Mouse (Mus musculus) A20 (cell line): ENCODE results near the gene Lrrc25.

Experiments used
- DNase-seq: peaks from one replicate; pipeline ENCODE4 v3.0.0-alpha.2; 2011; ENCODE audit warnings: low read depth, low spot score

The Lrrc25 gene

GRCm38 (mm10) chr8:70599507-70600290 lies 16.3 kb upstream of the Lrrc25 start:
- no peak for DNase-seq

- no peak for DNase-seq
Measured at GRCm38 (mm10) chr8:70600473-70601270, 15.3 kb upstream of the Lrrc25 start.

DNA sequence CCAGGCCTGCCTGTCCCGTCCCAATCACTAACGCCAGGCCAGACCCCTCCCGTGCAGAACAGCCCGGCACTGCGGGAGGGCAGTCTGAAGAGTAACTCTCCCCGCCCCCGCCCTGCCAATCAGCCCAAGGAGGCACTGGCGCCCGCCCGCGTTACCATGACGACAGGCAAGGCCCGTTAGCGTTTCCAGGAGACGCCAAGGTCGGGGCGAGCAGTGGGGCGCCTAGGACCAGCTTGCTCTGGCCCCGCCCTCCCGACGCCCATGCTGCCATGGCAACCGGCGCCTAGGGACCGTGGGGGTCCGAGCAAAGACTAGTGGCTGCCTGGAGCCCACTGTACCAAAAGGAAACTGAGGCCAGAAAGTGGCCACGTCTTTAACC lies 14.7 kb upstream of the Lrrc25 start:
- peak; percentile 78 for DNase-seq

- no peak for DNase-seq
Measured at GRCm38 (mm10) chr8:70602139-70602811, 13.7 kb upstream of the Lrrc25 start.

GRCm38 (mm10) chr8:70604558-70604957 lies 11.4 kb upstream of the Lrrc25 start:
- no peak for DNase-seq

GRCm38 (mm10) chr8:70605871-70606779 lies 9.8 kb upstream of the Lrrc25 start:
- no peak for DNase-seq

DNA sequence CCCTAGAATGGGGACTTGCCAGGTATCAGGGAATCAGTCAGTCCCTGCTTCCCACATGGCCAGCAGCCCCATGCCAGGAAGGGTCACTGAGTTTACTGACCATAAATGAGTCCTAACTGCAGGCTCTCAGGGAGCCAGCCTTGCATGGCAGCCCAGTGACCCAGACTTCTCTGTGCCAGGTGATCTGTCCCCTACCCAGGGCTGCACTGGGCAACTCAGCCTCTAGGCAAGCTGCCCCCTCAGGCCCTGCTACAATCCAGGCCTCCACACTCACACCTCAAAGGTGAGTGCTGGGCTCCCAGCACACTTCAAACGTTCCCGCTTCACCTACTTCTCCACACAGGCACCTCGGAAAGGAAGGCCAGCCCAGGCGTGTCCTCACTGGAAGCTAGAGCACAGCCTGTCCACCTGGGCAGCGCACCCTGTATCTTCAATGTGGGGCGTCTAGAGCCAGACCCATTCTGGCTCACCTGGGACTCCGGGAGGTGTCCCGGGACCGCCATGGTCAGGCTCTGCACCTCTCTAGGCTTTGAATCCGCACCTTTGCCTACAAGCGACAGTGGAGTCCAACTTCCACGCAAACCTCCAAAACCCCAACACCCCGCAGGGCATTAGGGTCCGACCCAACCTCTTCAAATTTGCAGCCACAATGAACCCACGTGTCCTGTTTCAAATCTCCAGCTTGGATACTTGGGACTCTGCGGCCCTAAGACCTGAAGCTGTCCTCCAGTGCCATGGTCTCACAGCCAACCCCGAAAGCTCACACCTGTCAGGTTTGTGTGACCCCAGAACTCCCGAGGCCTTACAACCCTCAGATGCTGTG lies 9.0 kb upstream of the Lrrc25 start:
- no peak for DNase-seq

GRCm38 (mm10) chr8:70607603-70607897 lies 8.4 kb upstream of the Lrrc25 start:
- peak; percentile 41 for DNase-seq

DNA sequence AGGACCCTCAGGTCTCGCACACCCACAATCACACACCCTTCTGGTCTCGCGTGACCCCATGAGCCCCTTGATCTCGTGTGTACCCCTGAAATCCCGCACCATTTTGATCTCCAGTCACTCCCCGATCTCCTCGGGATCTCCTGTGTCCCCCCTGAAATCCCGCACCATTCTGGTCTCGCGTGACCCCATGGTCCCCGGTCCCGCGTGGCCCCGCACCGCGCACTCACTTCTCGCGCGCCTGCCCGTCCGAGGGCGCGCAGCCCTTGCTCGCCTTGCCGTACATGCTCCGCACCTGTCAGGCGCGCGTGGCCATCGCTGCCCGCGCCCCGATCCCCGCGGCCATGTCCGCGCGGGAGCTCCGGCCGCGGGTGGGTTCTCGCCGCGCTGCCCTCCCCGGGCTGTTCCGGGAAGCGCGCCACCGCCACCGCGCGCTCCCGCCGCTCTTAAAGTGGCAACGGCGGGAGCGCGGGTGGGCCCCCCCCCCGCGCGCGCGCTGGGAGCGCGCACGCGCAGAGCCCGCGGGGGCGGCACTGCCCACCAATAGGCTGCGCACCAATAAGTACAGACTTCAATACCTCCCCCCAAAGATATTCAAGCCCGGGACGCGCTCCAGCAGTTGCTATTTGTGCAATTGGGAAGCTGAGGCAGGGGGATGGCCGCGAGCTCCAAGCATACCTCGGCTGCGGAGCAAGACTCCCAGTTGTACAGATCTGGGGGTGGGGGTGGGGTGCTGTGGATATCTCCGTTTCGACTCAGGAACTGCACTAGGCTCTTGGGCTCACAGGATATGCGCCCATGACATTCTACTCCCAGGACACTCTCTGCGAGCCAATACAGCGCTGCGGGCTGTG lies 7.8 kb upstream of the Lrrc25 start:
- peak; percentile 87 for DNase-seq

- DNase-seq, result no peak
Measured at GRCm38 (mm10) chr8:70608749-70609367, 7.1 kb upstream of the Lrrc25 start, which contains the start of gene Ssbp4. Ssbp4 (minus strand) TSS chr8:70608872.

GRCm38 (mm10) chr8:70609368-70609848 lies 6.5 kb upstream of the Lrrc25 start:
- peak; percentile 82 for DNase-seq

GRCm38 (mm10) chr8:70609849-70610795 lies 5.8 kb upstream of the Lrrc25 start:
- DNase-seq, result peak; percentile 90

- DNase-seq, result peak; percentile 89
Measured at GRCm38 (mm10) chr8:70610796-70611771, 4.9 kb upstream of the Lrrc25 start.

DNA sequence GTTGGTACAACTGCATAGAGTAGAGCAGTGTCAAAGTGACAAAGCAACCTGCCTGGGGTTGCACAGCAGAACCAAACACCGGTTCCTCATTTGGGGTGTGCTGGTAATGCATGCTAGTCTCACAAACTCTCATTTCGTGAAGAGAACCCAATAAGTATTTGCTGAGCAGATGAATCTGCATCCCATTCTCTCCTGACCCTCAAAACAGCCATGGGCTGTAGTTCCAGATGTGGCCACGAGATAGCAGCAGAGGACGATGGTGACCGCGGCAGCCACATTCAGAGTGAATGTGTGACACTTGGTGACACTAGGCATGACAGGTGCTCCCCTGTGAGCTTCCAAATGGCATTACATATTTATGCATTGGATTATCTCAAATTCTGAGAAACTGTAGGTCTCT lies 4.1 kb upstream of the Lrrc25 start:
- DNase-seq, result peak; percentile 96

DNA sequence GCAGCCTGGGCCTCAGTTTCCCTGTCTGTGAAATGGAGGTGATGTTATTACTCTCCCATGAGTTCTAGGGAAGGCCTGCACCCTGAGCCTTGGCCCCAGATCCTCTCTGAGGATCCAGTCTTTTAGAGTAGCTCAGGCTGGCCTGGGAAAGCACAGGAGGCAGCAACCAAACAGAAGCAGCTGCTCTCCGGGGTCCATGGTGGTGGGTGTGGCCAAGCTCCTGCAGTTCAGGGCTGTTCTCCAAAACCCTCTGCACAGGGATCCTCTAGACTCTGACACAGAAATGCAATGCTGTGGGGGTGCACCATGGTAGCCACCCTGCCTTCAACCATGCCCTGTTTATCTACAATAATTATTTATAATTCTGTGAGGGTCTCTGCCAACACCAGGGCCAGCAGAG lies 2.2 kb upstream of the Lrrc25 start:
- no peak for DNase-seq

DNA sequence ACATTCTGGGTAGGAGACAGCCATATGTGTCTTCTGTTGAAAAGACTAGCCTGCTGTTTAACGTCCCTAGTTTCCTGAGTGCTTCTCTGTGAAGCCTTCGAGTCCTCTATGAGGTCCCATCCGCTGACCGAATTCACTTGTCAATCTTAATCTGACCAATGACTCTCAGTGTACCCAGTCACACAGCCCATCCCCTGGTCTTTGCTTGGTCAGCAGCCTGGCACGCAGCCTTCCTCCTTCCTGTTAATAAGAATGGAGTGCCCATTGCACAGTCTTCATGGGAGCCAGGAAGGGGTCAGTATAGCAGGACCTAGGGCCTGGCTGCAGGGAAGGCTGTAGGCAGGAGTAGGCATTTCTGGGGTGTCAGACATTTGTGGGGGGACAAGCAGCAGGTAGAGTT lies 1.5 kb upstream of the Lrrc25 start:
- DNase-seq, result no peak

DNA sequence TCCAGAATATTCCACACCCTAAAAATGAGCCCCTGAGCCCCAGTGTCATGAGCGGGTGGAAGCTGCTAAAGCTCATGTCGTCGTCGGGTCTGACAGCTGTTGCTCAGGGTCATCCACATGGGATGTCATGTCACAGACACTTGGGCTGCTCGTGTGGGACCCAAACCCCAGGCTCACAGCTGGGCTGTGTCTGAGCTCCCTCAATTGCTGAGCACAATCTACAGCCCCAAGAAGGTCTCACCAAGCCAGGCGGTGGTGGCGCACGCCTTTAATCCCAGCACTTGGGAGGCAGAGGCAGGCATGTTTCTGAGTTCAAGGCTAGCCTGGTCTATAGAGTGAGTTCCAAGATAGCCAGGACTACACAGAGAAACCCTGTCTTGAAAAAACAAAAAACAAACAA lies 674 bp upstream of the Lrrc25 start:
- DNase-seq, result no peak
